Mouse (Mus musculus) neural tube, embryonic 12.5 days (tissue): ENCODE data around the gene Metrn. TPM values are rescaled to one million over a fixed set of nuclear protein-coding genes. Genes with fewer than 3 reads are reported as not detected.

ENCODE experiments used
- ATAC-seq: fragments of 200-750 bp; cut with Nextera tagmentation; 2 replicates; pipeline ENCODE4 v1.8.0; 2017; ENCODE audit warnings: low read depth, mild to moderate bottlenecking, moderate TSS enrichment, moderate library complexity; ENCODE audit not compliant: low FRiP score
- H3K27ac ChIP-seq: fragments of 300-500 bp; sonication (generic); 2 replicates; pipeline ENCODE4 v1.5.1; 2016
- H3K27me3 ChIP-seq: fragments of 300-500 bp; sonication (generic); replicated peaks from 2 replicates; pipeline ENCODE4 v1.6.1; 2016; ENCODE audit warnings: mild to moderate bottlenecking
- H3K36me3 ChIP-seq: fragments of 300-500 bp; sonication (generic); 2 replicates; pipeline ENCODE4 v1.6.1; 2016; ENCODE audit warnings: mild to moderate bottlenecking
- H3K4me1 ChIP-seq: fragments of 300-500 bp; sonication (generic); 2 replicates; pipeline ENCODE4 v1.6.1; 2016
- H3K4me2 ChIP-seq: fragments of 300-500 bp; sonication (generic); replicated peaks from 2 replicates; pipeline ENCODE4 v1.6.1; 2016; ENCODE audit warnings: mild to moderate bottlenecking
- H3K4me3 ChIP-seq: fragments of 300-500 bp; sonication (generic); 2 replicates; pipeline ENCODE4 v1.5.1; 2016
- H3K9ac ChIP-seq: fragments of 300-500 bp; sonication (generic); 2 replicates; pipeline ENCODE4 v1.6.1; 2016; ENCODE audit warnings: mild to moderate bottlenecking
- H3K9me3 ChIP-seq: fragments of 300-500 bp; sonication (generic); 2 replicates; pipeline ENCODE4 v1.6.1; 2016; ENCODE audit warnings: mild to moderate bottlenecking
- WGBS: fragments of 180-500 bp; shearing (Covaris S2); methylation state at CpG from one replicate; pipeline ENCODE4 v1.1.7; 2016; 5-methylcytosine and 5-hydroxymethylcytosine counted together
- polyA plus RNA-seq: library from polyadenylated mRNA; unstranded; fragments of >200 nt; fragmentation: Nextera tagmentation; extraction: Ambion mirVana; gene quantifications from 2 replicates; pipeline ENCODE4 v1.2.1, GENCODE M21; 2016

The Metrn gene
- 80.7 and 92.0 TPM in 2 replicates for polyA plus RNA-seq

DNA sequence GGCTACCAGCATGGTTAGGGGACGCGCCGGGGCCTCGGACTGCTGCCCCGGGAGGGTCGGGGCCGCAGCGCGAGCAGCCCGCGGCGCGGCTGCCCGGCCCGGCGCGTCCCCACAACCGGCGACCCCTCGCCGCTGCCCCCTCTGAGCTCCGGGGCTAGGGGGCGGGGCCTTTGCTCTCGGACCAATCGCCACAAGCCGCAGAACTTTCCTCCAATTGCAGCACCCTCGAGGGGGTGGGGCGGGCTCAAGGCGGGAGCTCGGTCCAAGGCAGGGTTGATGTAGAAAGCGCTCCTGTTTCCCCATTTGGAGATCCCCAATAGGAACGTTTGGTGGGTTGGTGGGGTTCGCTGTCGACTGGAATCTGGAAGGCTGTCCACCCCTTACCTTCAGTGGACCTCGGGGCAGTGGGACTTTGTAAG, at the start of gene Metrn:
Gene Metrn (minus strand): TSS at position 186 of the 419 bp plus-strand sequence.
- Histone ChIP-seq H3K4me1 (peaks cover 49% of the 10 kb centered on the region), H3K27me3 (no peaks in the 10 kb centered on the region), H3K4me2 (peak within 1 kb of the TSS; percentile 95), H3K9me3 (no peaks in the 10 kb centered on the region), H3K9ac (peak within 1 kb of the TSS; percentile 72), H3K36me3 (no peaks in the 10 kb centered on the region), H3K27ac (peak within 1 kb of the TSS; percentile 47), H3K4me3 (peak within 1 kb of the TSS; percentile 80)
- ATAC-seq: peak; percentile 44; the same call in 1 of the 2 replicates
- WGBS: under 1% methylated on average over 35 of the region's 35 CpGs

DNA sequence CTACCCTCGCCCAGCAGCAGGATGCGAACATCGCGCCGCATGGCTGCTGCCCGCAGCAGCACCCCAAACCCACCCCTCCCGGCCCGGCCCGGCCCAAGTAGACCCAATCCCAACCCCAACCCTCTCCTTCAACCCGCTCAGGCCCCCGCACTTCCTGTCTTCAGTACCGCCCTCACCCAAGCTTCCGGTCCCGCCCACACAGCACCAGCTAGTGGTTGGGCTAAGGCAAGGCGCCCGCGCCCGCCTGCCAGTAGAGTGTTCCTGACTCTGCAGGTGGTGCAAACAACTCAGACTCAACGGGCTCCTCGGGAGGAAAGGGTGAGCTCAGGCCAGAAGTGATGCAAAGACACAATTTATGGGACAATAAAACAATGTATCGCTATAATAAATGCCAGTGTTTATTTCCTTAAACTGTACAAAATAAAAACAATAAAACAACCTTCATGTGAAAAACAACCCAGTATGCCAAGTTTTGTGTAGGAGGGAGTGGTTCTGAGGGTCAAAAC, 47.5 kb upstream of the Metrn start, which contains the start of gene Rhot2:
Gene Rhot2 (minus strand): TSS at position 456 of the 506 bp plus-strand sequence.
- peak within 1 kb of the TSS; percentile 83 for H3K9ac ChIP-seq
- peaks cover 55% of the 10 kb centered on the region for H3K36me3 ChIP-seq
- no peaks in the 10 kb centered on the region for H3K27me3 ChIP-seq
- peak; percentile 90 for ATAC-seq
- peaks cover 10% of the 10 kb centered on the region for H3K4me1 ChIP-seq
- H3K4me2 ChIP-seq: peak within 1 kb of the TSS; percentile 88
- no peaks in the 10 kb centered on the region for H3K9me3 ChIP-seq
- WGBS: under 1% methylated on average over 21 of the region's 21 CpGs
- no peak within 1 kb of the TSS for H3K27ac ChIP-seq
- peak within 1 kb of the TSS; percentile 92 for H3K4me3 ChIP-seq

DNA sequence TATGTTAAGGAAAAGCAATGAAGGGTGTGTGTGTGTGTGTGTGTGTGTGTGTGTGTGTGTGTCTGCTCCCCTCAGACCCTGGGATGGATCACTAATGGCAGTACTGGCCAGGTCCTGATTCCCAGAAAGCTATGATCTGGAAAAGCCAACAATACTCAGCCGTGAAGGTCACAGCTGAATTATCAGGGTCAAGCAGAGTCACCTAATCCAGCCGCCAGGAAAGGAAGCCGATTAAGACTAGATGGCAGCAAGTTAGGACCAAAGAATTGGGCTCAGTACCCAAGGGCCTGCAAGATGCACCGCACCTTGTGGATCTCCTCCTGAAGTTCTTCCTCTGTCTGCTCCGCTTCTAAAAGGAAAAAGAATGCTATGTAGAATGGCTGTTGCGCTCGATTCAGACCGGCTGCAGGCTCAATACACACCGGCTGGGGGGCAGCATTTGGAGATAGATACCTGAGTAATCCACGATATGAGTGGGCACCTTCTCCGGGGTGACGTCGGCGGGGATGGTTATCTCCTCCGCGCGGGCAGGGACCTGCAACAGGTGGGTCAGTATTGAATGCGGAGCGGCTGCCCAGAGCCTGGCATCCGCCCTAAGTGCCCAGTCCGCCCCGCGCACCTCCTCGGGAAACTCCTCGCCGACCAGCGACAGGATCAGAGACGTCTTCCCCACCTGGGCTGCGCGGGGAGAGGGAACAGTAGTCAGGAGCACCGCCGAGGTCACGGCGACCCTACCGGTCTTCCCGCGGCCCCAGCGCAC, 46.9 kb upstream of the Metrn start:
- Histone ChIP-seq H3K36me3 (peaks cover 59% of the 10 kb centered on the region), H3K4me1 (peaks cover 10% of the 10 kb centered on the region), H3K27me3 (no peaks in the 10 kb centered on the region), H3K4me2 (peak overlapping the region; percentile 88), H3K9me3 (no peaks in the 10 kb centered on the region), H3K4me3 (peak overlapping the region; percentile 92), H3K27ac (no peak overlapping the region), H3K9ac (peak overlapping the region; percentile 83)
- 6% methylated on average over 38 of the region's 38 CpGs for whole genome bisulfite sequencing
- ATAC-seq: peak; percentile 2; the same call in 1 of the 2 replicates

- ATAC-seq: no peak
- Histone ChIP-seq H3K9me3 (no peaks in the 10 kb centered on the region), H3K9ac (peak overlapping the region; percentile 83; the same call in 1 of the 2 replicates), H3K27ac (no peak overlapping the region), H3K4me3 (peak overlapping the region; percentile 92), H3K36me3 (peaks cover 55% of the 10 kb centered on the region), H3K4me1 (peaks cover 13% of the 10 kb centered on the region), H3K27me3 (no peaks in the 10 kb centered on the region), H3K4me2 (peak overlapping the region; percentile 88)
- 96% methylated on average over 4 of the region's 4 CpGs for WGBS
Observed at GRCm38 (mm10) chr17:25843122-25843521, 46.2 kb upstream of the Metrn start.

DNA sequence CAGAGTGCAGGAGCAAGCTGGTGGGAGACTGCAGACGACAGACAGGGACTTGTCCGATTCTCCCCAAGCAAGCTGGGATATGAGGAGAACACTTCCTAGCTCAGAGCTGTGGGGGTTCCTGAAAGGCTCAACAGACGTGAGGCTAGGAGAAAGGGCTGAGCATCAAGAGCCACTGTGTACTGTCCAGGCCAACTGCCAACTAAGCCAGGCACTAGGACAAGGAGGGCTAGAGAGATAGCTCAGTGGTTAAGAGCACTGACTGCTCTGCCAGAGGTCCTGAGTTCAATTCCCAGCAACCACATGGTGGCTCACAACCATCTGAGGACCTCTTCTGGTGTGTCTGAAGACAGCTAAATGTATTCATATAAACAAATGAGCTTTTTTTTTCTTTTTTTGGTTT, 45.6 kb upstream of the Metrn start:
- Histone ChIP-seq H3K27me3 (no peaks in the 10 kb centered on the region), H3K4me3 (no peak overlapping the region), H3K4me1 (peaks cover 19% of the 10 kb centered on the region), H3K9me3 (no peaks in the 10 kb centered on the region), H3K27ac (no peak overlapping the region), H3K9ac (no peak overlapping the region), H3K36me3 (peaks cover 53% of the 10 kb centered on the region), H3K4me2 (no peak overlapping the region)
- ATAC-seq: no peak
- 89% methylated on average over 3 of the region's 3 CpGs for WGBS

GRCm38 (mm10) chr17:25841117-25841880, 44.4 kb upstream of the Metrn start, which contains the start of gene Gm20683:
Gm20683 (minus strand) TSS chr17:25841763.
- Histone ChIP-seq H3K9ac (no peak within 1 kb of the TSS), H3K27me3 (no peaks in the 10 kb centered on the region), H3K9me3 (no peaks in the 10 kb centered on the region), H3K4me1 (peaks cover 31% of the 10 kb centered on the region), H3K4me2 (no peak within 1 kb of the TSS), H3K27ac (no peak within 1 kb of the TSS), H3K36me3 (peaks cover 48% of the 10 kb centered on the region), H3K4me3 (no peak within 1 kb of the TSS)
- WGBS: 94% methylated on average over 22 of the region's 22 CpGs
- ATAC-seq: no peak

GRCm38 (mm10) chr17:25840519-25840918, 43.6 kb upstream of the Metrn start:
- Histone ChIP-seq H3K4me3 (no peak overlapping the region), H3K27ac (no peak overlapping the region), H3K4me1 (peaks cover 39% of the 10 kb centered on the region), H3K36me3 (peaks cover 44% of the 10 kb centered on the region), H3K9ac (no peak overlapping the region), H3K27me3 (no peaks in the 10 kb centered on the region), H3K9me3 (no peaks in the 10 kb centered on the region), H3K4me2 (no peak overlapping the region)
- WGBS: 96% methylated on average over 6 of the region's 6 CpGs
- ATAC-seq: no peak

DNA sequence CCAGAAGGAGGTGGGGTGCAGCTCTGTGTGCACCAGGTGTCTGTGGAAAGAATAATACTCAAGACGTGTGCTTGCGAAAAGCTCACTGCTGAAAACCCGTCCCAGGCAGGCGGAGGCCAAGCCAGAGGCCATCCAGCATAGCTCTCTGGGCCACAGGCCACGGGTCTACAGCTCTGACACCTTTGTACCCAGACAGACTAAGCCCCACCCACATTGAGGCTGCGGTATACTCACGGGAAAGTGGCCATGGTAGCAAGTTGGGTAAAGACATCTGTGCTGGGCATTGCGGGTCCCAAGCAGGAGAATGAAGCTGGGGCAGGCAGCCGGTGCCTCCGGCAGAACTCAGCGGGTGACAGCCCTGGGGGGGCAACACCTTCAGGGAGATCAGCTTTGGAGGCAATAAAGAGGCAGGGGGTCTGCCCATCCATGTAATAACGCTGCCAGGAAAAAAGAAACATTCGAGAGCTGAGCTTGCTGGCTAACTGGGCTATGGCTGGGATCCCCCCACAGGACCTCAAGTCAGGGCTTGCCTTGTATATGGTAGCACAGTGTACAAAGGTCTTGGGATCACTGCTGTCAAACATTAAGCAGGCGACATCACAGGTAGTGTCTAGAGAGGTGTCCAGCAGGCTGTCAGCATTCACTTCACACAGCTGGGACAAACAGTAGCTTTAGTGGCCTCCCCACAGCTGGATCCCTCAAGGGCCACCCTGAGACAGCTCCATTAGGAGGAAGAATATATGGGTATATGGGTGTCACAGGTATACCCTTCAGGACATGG, 42.7 kb upstream of the Metrn start:
- H3K4me3 ChIP-seq: no peak overlapping the region
- no peak overlapping the region for H3K27ac ChIP-seq
- no peak overlapping the region for H3K4me2 ChIP-seq
- H3K36me3 ChIP-seq: peaks cover 51% of the 10 kb centered on the region
- H3K9me3 ChIP-seq: no peaks in the 10 kb centered on the region
- ATAC-seq: no peak
- WGBS: 83% methylated on average over 14 of the region's 14 CpGs
- no peak overlapping the region for H3K9ac ChIP-seq
- no peaks in the 10 kb centered on the region for H3K27me3 ChIP-seq
- peaks cover 47% of the 10 kb centered on the region for H3K4me1 ChIP-seq

- 85% methylated on average over 4 of the region's 4 CpGs for WGBS
- Histone ChIP-seq H3K27me3 (no peaks in the 10 kb centered on the region), H3K9ac (no peak overlapping the region), H3K4me2 (no peak overlapping the region), H3K9me3 (no peaks in the 10 kb centered on the region), H3K4me3 (no peak overlapping the region), H3K27ac (no peak overlapping the region), H3K4me1 (peaks cover 54% of the 10 kb centered on the region), H3K36me3 (peaks cover 51% of the 10 kb centered on the region)
- no peak for ATAC-seq
Observed at GRCm38 (mm10) chr17:25838904-25839303, 42.0 kb upstream of the Metrn start.

DNA sequence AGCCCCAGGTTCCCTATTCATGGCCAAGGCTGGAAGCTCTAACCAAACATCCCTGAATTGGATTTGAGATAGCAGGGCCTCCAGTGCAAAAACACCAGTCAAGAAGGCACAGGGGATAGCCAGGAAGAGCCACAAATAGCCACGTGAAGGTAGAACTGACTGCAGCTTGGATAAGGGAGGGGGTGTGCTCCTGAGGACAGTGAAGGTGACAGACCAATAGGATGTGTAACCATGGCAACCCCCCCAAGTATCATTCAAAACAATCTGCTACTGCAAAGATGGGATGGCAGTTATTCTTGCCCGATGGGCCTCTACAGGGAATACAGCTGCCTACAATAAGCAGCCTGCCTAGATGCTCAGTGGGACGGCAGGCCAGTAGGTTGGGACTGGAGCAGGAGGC, 40.6 kb upstream of the Metrn start:
- no peak overlapping the region; the same call in 1 of the 2 replicates for H3K4me3 ChIP-seq
- no peaks in the 10 kb centered on the region for H3K27me3 ChIP-seq
- H3K27ac ChIP-seq: 0 out of 2 replicates have a peak overlapping the region, but pooled peaks have one; percentile 16
- peaks cover 51% of the 10 kb centered on the region for H3K36me3 ChIP-seq
- no peaks in the 10 kb centered on the region for H3K9me3 ChIP-seq
- WGBS: 30% methylated on average over 3 of the region's 3 CpGs
- peaks cover 52% of the 10 kb centered on the region for H3K4me1 ChIP-seq
- peak overlapping the region; percentile 66; the same call in 1 of the 2 replicates for H3K9ac ChIP-seq
- ATAC-seq: no peak
- peak overlapping the region; percentile 95 for H3K4me2 ChIP-seq

GRCm38 (mm10) chr17:25837076-25837410, 40.1 kb upstream of the Metrn start, which contains the start of gene Rhbdl1:
Rhbdl1 (minus strand) TSS chr17:25837295.
- WGBS: 2% methylated on average over 27 of the region's 29 CpGs

More at GRCm38 (mm10) chr17:25837076-25837410, 40.1 kb upstream of the Metrn start, which contains the start of gene Rhbdl1:
- H3K27ac ChIP-seq: peak within 1 kb of the TSS; percentile 32; the same call in 1 of the 2 replicates
- peak within 1 kb of the TSS; percentile 42 for H3K4me3 ChIP-seq
- H3K36me3 ChIP-seq: peaks cover 46% of the 10 kb centered on the region
- no peaks in the 10 kb centered on the region for H3K27me3 ChIP-seq
- H3K9me3 ChIP-seq: no peaks in the 10 kb centered on the region
- H3K4me2 ChIP-seq: peak within 1 kb of the TSS; percentile 95
- H3K4me1 ChIP-seq: peaks cover 54% of the 10 kb centered on the region
- 0 out of 2 replicates have a peak, but pooled peaks have one; percentile 8 for ATAC-seq
- H3K9ac ChIP-seq: peak within 1 kb of the TSS; percentile 66
